Mouse (Mus musculus) stomach, postnatal 0 days (tissue): ENCODE measurements at regions not wholly inside any gene's neighbourhood (a gene's known extent, or its start where the extent isn't known, plus 50 kb on each side); places are given as distances from the start of the nearest gene placed in this dataset.

ENCODE experiments used
- CTCF ChIP-seq: IDR thresholded peaks from 2 replicates; pipeline ENCODE4 v1.5.1; 2016; ENCODE audit warnings: antibody characterized with exemption, low read depth, mild to moderate bottlenecking, moderate library complexity
- EP300 ChIP-seq: optimal IDR thresholded peaks from 2 replicates; pipeline ENCODE3; 2016; ENCODE audit warnings: antibody characterized with exemption

DNA sequence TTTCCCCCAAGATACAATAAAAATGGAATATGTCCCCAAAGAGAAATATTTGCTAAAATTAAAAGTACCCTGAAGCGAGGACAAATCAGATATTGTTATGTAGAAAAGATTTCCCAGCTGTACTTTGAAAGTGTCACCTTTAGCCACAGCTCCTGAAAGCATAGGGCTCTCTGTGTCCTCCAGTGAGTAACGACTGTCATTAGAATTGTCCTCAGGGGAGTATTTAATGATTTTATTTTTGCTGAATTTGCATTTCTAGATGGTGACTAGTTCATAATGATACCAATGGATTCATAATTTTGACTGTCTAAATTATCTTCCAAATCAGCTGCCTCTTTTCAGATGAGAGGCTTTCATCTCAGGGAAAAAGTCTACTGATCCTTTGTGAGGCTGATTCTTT, 1201.1 kb downstream of the Hace1 start:
- TF ChIP-seq CTCF (no peak), EP300 (no peak)
